ENCODE assay signal across 9 mouse cellular contexts in the genomic region with DNA sequence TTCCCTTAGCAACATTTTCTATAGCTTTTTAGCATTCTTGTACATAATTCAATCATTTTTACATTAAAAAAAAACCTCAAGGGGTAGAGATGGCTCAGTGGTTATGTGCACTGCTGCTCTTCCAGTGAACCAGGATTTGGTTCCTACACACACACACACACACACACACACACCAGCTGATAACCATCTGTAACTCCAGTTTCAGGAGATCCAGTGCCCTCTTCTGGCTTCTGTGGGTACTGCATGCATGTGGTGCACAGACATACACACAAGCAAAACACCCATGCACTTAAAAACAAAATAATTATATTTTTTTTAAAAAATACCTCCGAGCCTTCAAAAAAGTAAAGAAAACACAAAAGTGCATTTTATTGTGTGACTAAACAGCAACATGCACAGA.
DNase-seq lines count a peak whose midpoint lies in the region; ATAC-seq and TF ChIP-seq lines count a peak whose summit lies in the region.
"Had no signal": no experiment of that assay in that cellular context is flagged by ENCODE, and none has a peak within 500 bp of the region (broad histone marks: within the 10 kb centered on the region; RNA-seq: fewer than 3 reads in every experiment).

No protein-coding gene starts in this region.

- H3K27me3 ChIP-seq in ES-Bruce4 (ENCODE audit: control insufficient read depth, insufficient read depth, low read length, poor library complexity, severe bottlenecking): no peaks in the 10 kb centered on the region
- H3K27me3 ChIP-seq in embryonic facial prominence, embryonic 11.5 days (ENCODE audit: control insufficient read depth, insufficient read depth, low read length): no peaks in the 10 kb centered on the region
- no peaks in the 10 kb centered on the region for H3K27me3 ChIP-seq in splenic B cell, adult 2 months (ENCODE audit: control insufficient read depth, insufficient read depth, low read length, poor library complexity, severe bottlenecking)

- no peak overlapping the region for H3K9ac ChIP-seq in ES-Bruce4 (ENCODE audit: low read depth, poor library complexity, severe bottlenecking)
- no peak overlapping the region for H3K9ac ChIP-seq in embryonic facial prominence, embryonic 11.5 days (replicated peaks; ENCODE audit: low read length)

- WGBS in embryonic facial prominence, embryonic 11.5 days: 80% methylated on average over 1 of the region's 1 CpGs

- peak; percentile 34 for TF ChIP-seq CTCF in left cerebral cortex, adult 2 months (IDR thresholded peaks at IDR 0.05)
- peak; percentile 19 for TF ChIP-seq CTCF in ES-Bruce4 (IDR thresholded peaks at IDR 0.05; ENCODE audit: low read depth, low read length)

- no peak overlapping the region for H3K4me3 ChIP-seq in left cerebral cortex, adult 2 months
- no peak overlapping the region for H3K4me3 ChIP-seq in ES-Bruce4 (ENCODE audit: low read depth, low read length)
- H3K4me3 ChIP-seq in embryonic facial prominence, embryonic 11.5 days (ENCODE audit: low read depth, low read length): no peak overlapping the region

- peak; percentile 79 to 89 for DNase-seq in cerebellum, postnatal 10 days
- no peak for DNase-seq in left cerebral cortex, adult 2 months (ENCODE audit: extremely low spot score in 1 of 2, low spot score in 2 of 2)
- no peak for DNase-seq in left cerebral cortex, adult 8-10 months (ENCODE audit: low spot score in 2 of 2)
- peak; percentile 48 for DNase-seq in embryonic facial prominence, embryonic 11.5 days (ENCODE audit: low spot score)
- DNase-seq in splenic B cell, adult 2 months (ENCODE audit: low read depth, low spot score): peak; percentile 8
- no peak for DNase-seq in ovary, postnatal 14 days (ENCODE audit: low spot score)

- no peaks in the 10 kb centered on the region for H3K9me3 ChIP-seq in ES-Bruce4 (replicated peaks; ENCODE audit: control insufficient read depth, insufficient read depth, low read length, poor library complexity, severe bottlenecking)
- H3K9me3 ChIP-seq in embryonic facial prominence, embryonic 11.5 days (replicated peaks; ENCODE audit: control insufficient read depth, low read length): no peaks in the 10 kb centered on the region

- no peak for TF ChIP-seq POLR2A in ES-Bruce4 (IDR thresholded peaks at IDR 0.05; ENCODE audit: insufficient read depth, low read length)

- H3K4me2 ChIP-seq in embryonic facial prominence, embryonic 11.5 days (ENCODE audit: low read depth, low read length): no peak overlapping the region

- intact Hi-C loops in left cerebral cortex, adult 2 months (cut with DNase I): no loop called here

- no peak for ATAC-seq in cerebellum, adult (ENCODE audit: insufficient number of reproducible peaks, low FRiP score, low TSS enrichment)
- no peak for ATAC-seq in embryonic facial prominence, embryonic 11.5 days (replicated peaks; ENCODE audit: insufficient number of reproducible peaks, low FRiP score, low TSS enrichment, low read depth)

- no peak for TF ChIP-seq EP300 in ES-Bruce4 (IDR thresholded peaks at IDR 0.05; ENCODE audit: insufficient read depth, low read depth, low read length)

- H3K27ac ChIP-seq in left cerebral cortex, adult 2 months: no peak overlapping the region
- H3K27ac ChIP-seq in ES-Bruce4 (ENCODE audit: insufficient read depth, low read length): no peak overlapping the region
- no peak overlapping the region for H3K27ac ChIP-seq in embryonic facial prominence, embryonic 11.5 days (replicated peaks; ENCODE audit: low read depth, low read length)

- no peaks in the 10 kb centered on the region for H3K4me1 ChIP-seq in ES-Bruce4 (ENCODE audit: control insufficient read depth, insufficient read depth, low read length)
- H3K4me1 ChIP-seq in embryonic facial prominence, embryonic 11.5 days (ENCODE audit: control insufficient read depth, insufficient read depth, low read length): no peaks in the 10 kb centered on the region

- H3K36me3 ChIP-seq in ES-Bruce4 (ENCODE audit: control insufficient read depth, insufficient read depth, low read length, poor library complexity, severe bottlenecking): no peaks in the 10 kb centered on the region
- no peaks in the 10 kb centered on the region for H3K36me3 ChIP-seq in embryonic facial prominence, embryonic 11.5 days (replicated peaks; ENCODE audit: control insufficient read depth, insufficient read depth, low read depth, low read length)
- no peaks in the 10 kb centered on the region for H3K36me3 ChIP-seq in splenic B cell, adult 2 months (ENCODE audit: control insufficient read depth, insufficient read depth, low read length, poor library complexity, severe bottlenecking)
- H3K36me3 ChIP-seq: G1E had no signal

Comparison
In these comparisons a context has a peak if more than half of its experiments do, and no peak if none do; other contexts are left out.
1. DNase-seq: peak in cerebellum, postnatal 10 days (2 of 2), embryonic facial prominence, embryonic 11.5 days (single experiment) and splenic B cell, adult 2 months (single experiment); none in left cerebral cortex, adult 2 months (0 of 2), left cerebral cortex, adult 8-10 months (0 of 2) and ovary, postnatal 14 days (single experiment).